26 mouse cellular contexts compared by ENCODE assay signal in the genomic region with DNA sequence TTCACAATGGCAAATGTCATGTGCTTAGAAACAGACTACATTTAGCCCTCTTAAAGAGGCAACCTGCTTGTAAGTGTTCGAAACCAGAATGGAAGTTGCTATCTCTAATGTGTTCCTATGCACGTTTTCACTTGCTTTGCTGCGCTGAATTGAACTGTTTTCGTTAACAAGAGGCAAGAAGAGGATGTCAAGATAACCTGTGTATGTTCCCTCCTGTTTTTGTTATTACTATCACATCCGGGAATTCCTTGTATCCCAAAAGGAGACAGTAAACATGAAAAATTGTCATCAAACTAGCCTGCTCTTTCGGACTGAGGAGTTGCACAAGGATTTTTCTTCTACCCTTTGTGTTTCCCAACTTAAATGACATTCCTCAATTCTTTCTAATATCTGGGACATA. TPM values are rescaled to one million over a fixed set of nuclear protein-coding genes. Genes with fewer than 3 reads are reported as not detected.
A peak's percentile ranks its signal among the peaks of the same experiment; 100 is the strongest.
DNase-seq lines count a peak whose midpoint lies in the region; ATAC-seq and TF ChIP-seq lines count a peak whose summit lies in the region.
"Had no signal": no experiment of that assay in that cellular context is flagged by ENCODE, and none has a peak within 500 bp of the region (broad histone marks: within the 10 kb centered on the region; RNA-seq: fewer than 3 reads in every experiment).

No protein-coding gene starts in this region.

- no peaks in the 10 kb centered on the region for H3K36me3 ChIP-seq in heart, embryonic 13.5 days
- no peaks in the 10 kb centered on the region for H3K36me3 ChIP-seq in liver, adult 2 months (ENCODE audit: control insufficient read depth, insufficient read depth, low read length)
- no peaks in the 10 kb centered on the region for H3K36me3 ChIP-seq in liver, embryonic 12.5 days
- H3K36me3 ChIP-seq: forebrain, embryonic 10.5 days had no signal

- peaks cover 3% of the 10 kb centered on the region; the same call in 1 of the 2 replicates for H3K27me3 ChIP-seq in heart, embryonic 13.5 days (replicated peaks)
- no peaks in the 10 kb centered on the region for H3K27me3 ChIP-seq in liver, adult 2 months (ENCODE audit: control insufficient read depth, insufficient read depth, low read length)
- peaks cover 5% of the 10 kb centered on the region; the same call in 1 of the 2 replicates for H3K27me3 ChIP-seq in liver, embryonic 12.5 days (replicated peaks)

- no peaks in the 10 kb centered on the region for H3K9me3 ChIP-seq in heart, embryonic 13.5 days
- H3K9me3 ChIP-seq in liver, embryonic 12.5 days (replicated peaks), result no peaks in the 10 kb centered on the region
- H3K9me3 ChIP-seq: forebrain, embryonic 10.5 days; forebrain, embryonic 13.5 days had no signal

- H3K79me2 ChIP-seq in liver, adult 2 months (ENCODE audit: control insufficient read depth, insufficient read depth, low read length), result 0 out of 2 replicates have a peak, but pooled peaks cover 3% of the 10 kb centered on the region

- peaks cover 10% of the 10 kb centered on the region; the same call in 1 of the 2 replicates for H3K4me1 ChIP-seq in heart, embryonic 13.5 days
- no peaks in the 10 kb centered on the region; the same call in 1 of the 2 replicates for H3K4me1 ChIP-seq in liver, adult 2 months (ENCODE audit: control insufficient read depth, insufficient read depth, low read length)
- H3K4me1 ChIP-seq in liver, embryonic 12.5 days, result no peaks in the 10 kb centered on the region

- intact Hi-C loops in gastrocnemius, adult 2 months (cut with DNase I), result no loop called here
- intact Hi-C loops in gastrocnemius, postnatal 14 days (cut with DNase I; ENCODE audit: low total_unique reads), result no loop called here
- intact Hi-C loops in heart, postnatal 36 days (cut with DNase I), result loop anchor here (1.0 kb wide), 1 partner anchor 27 kb away; no protein-coding TSS in a partner anchor

- no peak overlapping the region for H3K4me3 ChIP-seq in gastrocnemius, adult 2 months
- no peak overlapping the region for H3K4me3 ChIP-seq in heart, embryonic 13.5 days
- H3K4me3 ChIP-seq in liver, adult 2 months (ENCODE audit: insufficient read depth, low read depth, low read length), result no peak overlapping the region
- H3K4me3 ChIP-seq in liver, embryonic 12.5 days, result no peak overlapping the region
- H3K4me3 ChIP-seq: forebrain, embryonic 10.5 days; forebrain, embryonic 13.5 days had no signal

- TF ChIP-seq POLR2A in liver, adult 2 months (IDR thresholded peaks at IDR 0.05; ENCODE audit: extremely low read depth, insufficient read depth, low read length), result no peak

- peak overlapping the region; percentile 92 for H3K27ac ChIP-seq in gastrocnemius, adult 2 months
- 0 out of 2 replicates have a peak overlapping the region, but pooled peaks have one; percentile 93 for H3K27ac ChIP-seq in heart, embryonic 13.5 days (replicated peaks)
- H3K27ac ChIP-seq in liver, adult 2 months (replicated peaks; ENCODE audit: insufficient read depth, low read depth, low read length), result no peak overlapping the region
- H3K27ac ChIP-seq in liver, embryonic 12.5 days, result no peak overlapping the region
- H3K27ac ChIP-seq: forebrain, embryonic 10.5 days; forebrain, embryonic 13.5 days; hindbrain, embryonic 14.5 days; hindbrain, postnatal 0 days had no signal

- no peak overlapping the region for H3K4me2 ChIP-seq in heart, embryonic 13.5 days
- no peak overlapping the region for H3K4me2 ChIP-seq in liver, embryonic 12.5 days
- H3K4me2 ChIP-seq: forebrain, embryonic 13.5 days; hindbrain, embryonic 14.5 days had no signal

- no peak for TF ChIP-seq CTCF in gastrocnemius, adult 2 months (IDR thresholded peaks at IDR 0.05)
- TF ChIP-seq CTCF in liver, adult 2 months (IDR thresholded peaks at IDR 0.05; ENCODE audit: low read depth, low read length), result no peak

- 58% methylated on average over 6 of the region's 6 CpGs for WGBS in heart, embryonic 13.5 days
- 68% methylated on average over 6 of the region's 6 CpGs for WGBS in liver, adult 2 months
- 59% methylated on average over 6 of the region's 6 CpGs for WGBS in liver, embryonic 12.5 days (ENCODE audit: insufficient replicate concordance)

- no peak for ATAC-seq in heart, embryonic 13.5 days (ENCODE audit: extremely low read depth, insufficient number of reproducible peaks, low FRiP score, low TSS enrichment)
- no peak for ATAC-seq in liver, embryonic 12.5 days
- ATAC-seq: activated CD4-positive, CD25-positive, alpha-beta regulatory T cell, adult 4 months; forebrain, embryonic 13.5 days; forebrain, embryonic 16.5 days; hindbrain, postnatal 0 days; inflammation-experienced regulatory T-cells, adult 6 months; intestine, embryonic 16.5 days had no signal

- no peak for DNase-seq in gastrocnemius, adult 2 months
- no peak for DNase-seq in gastrocnemius, postnatal 14 days
- no peak for DNase-seq in heart, postnatal 36 days
- peak; percentile 9 for DNase-seq in liver, adult 2 months (ENCODE audit: extremely low read depth, low read depth, low spot score)
- DNase-seq in lung, postnatal 36 days, result peak; percentile 17
- no peak for DNase-seq in lung, postnatal 14 days
- DNase-seq: adrenal gland, adult 8-10 months; adrenal gland, postnatal 25 days; cerebellum, adult 18-20 months; cerebellum, adult 9-10 months; cerebellum, postnatal 14 days; gastrocnemius, postnatal 25 days had no signal

- H3K9ac ChIP-seq in heart, embryonic 13.5 days, result no peak overlapping the region
- no peak overlapping the region for H3K9ac ChIP-seq in liver, adult 2 months (ENCODE audit: low read depth, low read length)
- no peak overlapping the region for H3K9ac ChIP-seq in liver, embryonic 12.5 days
- H3K9ac ChIP-seq: forebrain, embryonic 13.5 days; hindbrain, embryonic 14.5 days had no signal

RNA-seq across cellular contexts. Expression of a gene that starts 1.4 kb away (rescaled TPM):
- 1 to 10 TPM; 2.5 to 4.2 TPM for total RNA-seq in gastrocnemius, adult 2 months (2021)
- total RNA-seq in gastrocnemius, postnatal 14 days (2021), result 10 to 100 TPM; 11.7 to 12.7 TPM
- polyA plus RNA-seq in heart, embryonic 13.5 days (2015; fragmentation: Nextera tagmentation; extraction: Ambion mirVana), result 14.5 and 16.0 TPM in 2 replicates
- 10 to 100 TPM; 15.3 to 19.0 TPM for total RNA-seq in heart, postnatal 36 days (2021)
- 20.3 and 20.5 TPM in 2 replicates for total RNA-seq in liver, adult 2 months (2014; rRNA removed)
- polyA plus RNA-seq in liver, adult 2 months (2012; rRNA removed), result 2.6 and 4.5 TPM in 2 replicates
- 7.6 and 8.3 TPM in 2 replicates for polyA plus RNA-seq in liver, embryonic 12.5 days (2016; fragmentation: Nextera tagmentation; extraction: Ambion mirVana)
- polyA plus RNA-seq: activated CD4-positive, CD25-positive, alpha-beta regulatory T cell, adult 4 months; inflammation-experienced regulatory T-cells, adult 6 months had no signal

RNA-seq across cellular contexts. Expression of a gene that starts 58.9 kb away (rescaled TPM):
- total RNA-seq in gastrocnemius, adult 2 months (2021), result not detected
- total RNA-seq in gastrocnemius, postnatal 14 days (2021), result under 1 TPM; 0.27 to 0.33 TPM
- polyA plus RNA-seq in heart, embryonic 13.5 days (2015; fragmentation: Nextera tagmentation; extraction: Ambion mirVana), result 0.25 TPM in 1 of 2 replicates, not detected in the other
- total RNA-seq in heart, postnatal 36 days (2021), result under 1 TPM in 1 of 2 experiments, not detected in 1; 0.14 TPM
- total RNA-seq in liver, adult 2 months (2014; rRNA removed), result 0.07 TPM in 1 of 2 replicates, not detected in the other
- polyA plus RNA-seq in liver, adult 2 months (2012; rRNA removed), result not detected in 2 replicates
- polyA plus RNA-seq in liver, embryonic 12.5 days (2016; fragmentation: Nextera tagmentation; extraction: Ambion mirVana), result not detected in 2 replicates
- total RNA-seq: adrenal gland, postnatal 25 days; ES-E14; gastrocnemius, adult 18-20 months; gastrocnemius, postnatal 25 days; heart, postnatal 25 days had no signal
- polyA plus RNA-seq: activated CD4-positive, CD25-positive, alpha-beta regulatory T cell, adult 4 months; heart, embryonic 14.5 days; inflammation-experienced regulatory T-cells, adult 6 months had no signal

Comparison
In these comparisons a context has a peak if more than half of its experiments do, and no peak if none do; other contexts are left out.
1. DNase-seq: peak in liver, adult 2 months (single experiment) and lung, postnatal 36 days (single experiment); none in gastrocnemius, adult 2 months (single experiment), gastrocnemius, postnatal 14 days (single experiment), heart, postnatal 36 days (0 of 2) and lung, postnatal 14 days (single experiment).
2. H3K27ac ChIP-seq: peak in gastrocnemius, adult 2 months (single experiment) and heart, embryonic 13.5 days (single experiment); none in liver, adult 2 months (single experiment) and liver, embryonic 12.5 days (single experiment).